Mouse (Mus musculus) adipose tissue, adult 10 weeks (tissue): ENCODE data around the gene Tdgf1. TPM values are rescaled to one million over a fixed set of nuclear protein-coding genes. Genes with fewer than 3 reads are reported as not detected.

Experiments
- polyA plus RNA-seq: library from polyadenylated mRNA; stranded (reverse); fragments of 350-450 nt; fragmentation: Illumina TruSeq; extraction: RNeasy Lipid Tissue Mini Kit (QIAGEN cat#74804); gene quantifications from one replicate; pipeline ENCODE4 v1.2.3, GENCODE M21; 2014; ENCODE audit warnings: low read depth, low replicate concordance

Tdgf1 gene
- 0.15 TPM for polyA plus RNA-seq

GRCm38 (mm10) chr9:110945926-110946325, at the start of gene Tdgf1:
TSS of gene Tdgf1 (minus strand) at chr9:110946158.

GRCm38 (mm10) chr9:110990204-110990603, 44.2 kb upstream of the Tdgf1 start, which contains the start of gene Rtp3:
TSS of gene Rtp3 (minus strand) at chr9:110990583.

GRCm38 (mm10) chr9:110951397-110951796, 5.4 kb upstream of the Tdgf1 start, which contains the start of gene Lrrc2:
TSS of gene Lrrc2 (plus strand) at chr9:110951545.

GRCm38 (mm10) chr9:110916786-110917185, 29.2 kb downstream of the Tdgf1 start, which contains the start of gene Fam240a:
TSS of gene Fam240a (minus strand) at chr9:110916861.

Other genes with a start within 250 kb of the Tdgf1 start
- gene Myl3, start 204.3 kb downstream of the Tdgf1 start, polyA plus RNA-seq, result not detected
- gene Pth1r, start 199.0 kb downstream of the Tdgf1 start, polyA plus RNA-seq, result 6.6 TPM
- gene Prss42, start 148.0 kb downstream of the Tdgf1 start, polyA plus RNA-seq, result 1.1 TPM
- 0.50 TPM for gene Prss44, start 132.2 kb downstream of the Tdgf1 start, polyA plus RNA-seq
- gene Prss43, start 119.5 kb downstream of the Tdgf1 start, polyA plus RNA-seq, result 0.55 TPM
- 0.77 TPM for gene Prss45, start 111.6 kb downstream of the Tdgf1 start, polyA plus RNA-seq
- 1.9 TPM for gene Prss46, start 101.7 kb downstream of the Tdgf1 start, polyA plus RNA-seq
- gene Prss50, start 88.2 kb downstream of the Tdgf1 start, polyA plus RNA-seq, result 0.56 TPM
- 15.2 TPM for gene Als2cl, start 66.3 kb downstream of the Tdgf1 start, polyA plus RNA-seq
- gene Tmie, start 66.0 kb downstream of the Tdgf1 start, polyA plus RNA-seq, result 1.6 TPM
- gene Fam240a, start 29.3 kb downstream of the Tdgf1 start, polyA plus RNA-seq, result not detected
- gene Lrrc2, start 5.4 kb upstream of the Tdgf1 start, polyA plus RNA-seq, result not detected
- 2.5 TPM for gene Rtp3, start 44.4 kb upstream of the Tdgf1 start, polyA plus RNA-seq
- gene Ltf, start 73.1 kb upstream of the Tdgf1 start, polyA plus RNA-seq, result 108 TPM
- 2.5 TPM for gene Ccrl2, start 111.4 kb upstream of the Tdgf1 start, polyA plus RNA-seq
- 36.5 TPM for gene Lrrfip2, start 171.4 kb upstream of the Tdgf1 start, polyA plus RNA-seq